Mouse (Mus musculus): ENCODE measurements around the gene Nr4a2. TPM values are rescaled to one million over a fixed set of nuclear protein-coding genes. Genes with fewer than 3 reads are reported as not detected.

The Nr4a2 gene
- total RNA-seq (2021), result 10 to 100 TPM; 46.3 to 50.6 TPM

GRCm38 (mm10) chr2:57123991-57124840, at the start of gene Nr4a2:
Nr4a2 (minus strand) TSS chr2:57124003.
- intact Hi-C loops (cut with DNase I), result loop anchor here (5.0 kb wide), 1 partner anchor 573 kb away; no protein-coding TSS in a partner anchor
- DNase-seq (ENCODE audit: low spot score in 2 of 2), result peak; percentile 39 to 53

- intact Hi-C loops (cut with DNase I), result no loop called here
- no peak for DNase-seq (ENCODE audit: low spot score in 2 of 2)
These were observed 41.6 kb upstream of the Nr4a2 start for GRCm38 (mm10) chr2:57165416-57165815.

DNA sequence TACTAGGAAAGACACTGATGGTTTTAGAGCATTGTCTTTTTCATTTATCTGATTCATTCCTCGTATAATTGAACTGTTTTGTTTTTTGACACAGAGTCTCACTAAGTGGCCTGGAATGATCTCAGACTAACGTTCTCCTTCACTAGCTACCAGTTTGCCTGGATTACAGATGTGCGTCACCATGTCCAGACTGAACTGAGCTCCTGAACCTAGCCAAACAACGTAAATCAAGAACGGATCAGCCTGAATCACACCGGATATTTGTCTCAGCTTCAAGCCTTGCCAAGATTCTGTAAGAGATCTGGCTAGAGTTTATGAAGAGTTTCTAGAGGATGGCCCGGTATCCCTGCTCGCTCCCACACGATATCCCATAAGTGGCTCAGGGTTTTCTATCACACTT, 33.0 kb upstream of the Nr4a2 start:
- no peak for DNase-seq (ENCODE audit: low spot score in 2 of 2)
- intact Hi-C loops (cut with DNase I), result no loop called here

DNA sequence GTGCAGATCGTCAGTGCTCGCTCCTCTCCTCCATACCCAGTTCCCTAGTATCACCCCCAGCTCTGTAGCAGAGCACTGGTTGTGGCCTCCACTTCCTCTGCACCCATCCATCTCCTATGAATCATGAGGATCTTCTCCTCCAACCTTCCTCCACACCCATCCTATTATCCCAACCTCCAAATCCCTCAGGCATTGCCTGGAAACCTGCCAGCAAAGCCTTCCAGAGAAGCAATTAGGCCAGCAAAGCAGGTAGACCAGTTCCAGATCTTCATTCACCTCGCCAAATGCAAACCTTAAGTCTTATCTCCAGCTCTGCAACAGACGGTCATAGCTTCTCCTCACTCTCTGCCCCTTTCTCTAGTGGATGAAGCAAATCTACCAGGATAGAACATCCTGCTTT, 26.0 kb upstream of the Nr4a2 start:
- intact Hi-C loops (cut with DNase I), result no loop called here
- no peak for DNase-seq (ENCODE audit: low spot score in 2 of 2)

- intact Hi-C loops (cut with DNase I), result no loop called here
- DNase-seq (ENCODE audit: low spot score in 2 of 2), result no peak
These were observed 24.4 kb upstream of the Nr4a2 start for GRCm38 (mm10) chr2:57148231-57148630.

DNA sequence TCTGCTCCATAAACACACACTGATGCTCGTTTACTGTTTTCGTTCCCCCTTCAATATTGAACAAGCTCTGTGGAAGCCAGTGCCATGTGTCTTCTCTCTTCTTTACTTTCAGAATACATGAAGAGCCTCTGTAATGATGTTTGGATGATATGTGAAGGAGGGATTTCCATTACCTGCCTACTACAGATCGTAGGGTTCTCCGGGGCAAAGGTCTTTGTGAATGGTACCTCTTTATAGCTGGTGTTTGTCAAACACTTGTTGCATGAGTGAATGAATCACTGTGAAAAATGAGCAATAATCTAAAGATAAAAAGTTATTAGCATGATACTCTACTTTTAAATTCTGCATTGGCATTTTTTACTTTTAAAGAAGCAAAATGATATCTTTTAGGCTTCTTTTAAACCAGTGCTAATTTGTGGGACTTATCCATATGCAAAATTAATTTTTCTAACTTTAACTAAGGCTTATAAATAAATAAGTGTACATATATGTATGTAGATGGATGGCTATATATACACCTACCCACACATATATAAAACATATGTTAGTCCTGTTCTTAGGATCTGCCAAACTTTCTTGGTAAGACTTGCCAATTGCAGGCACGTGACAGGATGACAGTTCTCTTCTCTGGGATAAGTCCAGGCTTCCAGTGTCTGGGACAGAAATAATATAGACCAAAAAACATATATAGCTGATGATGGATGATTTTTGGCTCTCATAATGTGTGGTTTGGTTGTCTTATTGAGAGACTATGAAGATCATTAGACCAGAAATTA, 22.0 kb upstream of the Nr4a2 start:
- intact Hi-C loops (cut with DNase I), result no loop called here
- peak in 1 of 2 experiments; percentile 61 for DNase-seq (ENCODE audit: low spot score in 2 of 2)

- intact Hi-C loops (cut with DNase I), result loop anchor here (5.0 kb wide), 1 partner anchor 39 kb away; no protein-coding TSS in a partner anchor
- DNase-seq (ENCODE audit: low spot score in 2 of 2), result peak in 1 of 2 experiments; percentile 22
These were observed 14.8 kb upstream of the Nr4a2 start for GRCm38 (mm10) chr2:57138594-57138993.

GRCm38 (mm10) chr2:57127461-57127860, 3.7 kb upstream of the Nr4a2 start:
- intact Hi-C loops (cut with DNase I), result no loop called here

GRCm38 (mm10) chr2:57125891-57126290, 2.1 kb upstream of the Nr4a2 start:
- intact Hi-C loops (cut with DNase I), result no loop called here
- no peak for DNase-seq (ENCODE audit: low spot score in 2 of 2)

More at GRCm38 (mm10) chr2:57127461-57127860, 3.7 kb upstream of the Nr4a2 start:
- no peak for DNase-seq (ENCODE audit: low spot score in 2 of 2)

- intact Hi-C loops (cut with DNase I), result loop anchor here (5.0 kb wide), 1 partner anchor 574 kb away; no protein-coding TSS in a partner anchor
- peak in 1 of 2 experiments; percentile 28 for DNase-seq (ENCODE audit: low spot score in 2 of 2)
These were observed 520 bp downstream of the Nr4a2 start for GRCm38 (mm10) chr2:57122986-57123980.

GRCm38 (mm10) chr2:57121110-57121509, 2.7 kb downstream of the Nr4a2 start:
- DNase-seq (ENCODE audit: low spot score in 2 of 2), result no peak
- intact Hi-C loops (cut with DNase I), result loop anchor here (5.0 kb wide), 1 partner anchor 576 kb away; no protein-coding TSS in a partner anchor

DNA sequence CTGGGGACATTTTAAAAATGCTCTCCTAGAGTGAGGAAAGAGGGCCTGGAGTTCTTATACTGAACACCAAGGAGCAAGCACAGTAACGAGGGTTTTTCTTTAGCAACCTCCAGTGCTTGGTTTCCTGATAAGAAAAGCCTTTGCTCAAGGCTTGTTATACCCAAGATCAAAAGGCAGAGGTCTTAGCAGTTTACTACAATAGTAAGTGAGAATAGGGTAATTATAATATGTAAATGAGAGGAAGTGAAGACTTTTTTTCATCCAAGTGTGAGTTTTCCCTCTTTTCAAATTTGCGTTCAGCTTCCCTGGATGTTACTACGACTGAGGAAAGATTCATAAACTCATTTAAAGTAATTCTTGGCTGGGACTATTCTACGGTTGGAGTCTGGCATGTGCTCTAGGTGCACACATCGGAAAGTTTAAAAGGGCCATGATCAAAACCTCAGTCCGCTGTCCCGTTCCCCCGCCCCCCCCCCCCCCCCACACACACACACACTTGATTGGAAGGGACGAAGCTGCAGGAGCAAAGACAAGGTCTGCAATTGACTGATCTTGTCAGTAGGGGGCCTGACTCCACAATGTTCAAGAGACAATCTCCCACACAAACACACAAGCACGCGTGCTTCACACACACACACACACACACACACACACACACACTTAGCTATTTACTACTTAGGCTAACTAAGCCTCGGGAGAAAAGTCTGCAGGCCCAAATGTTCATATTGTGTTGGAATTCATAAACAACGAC, 6.4 kb downstream of the Nr4a2 start:
- intact Hi-C loops (cut with DNase I), result loop anchor here (1.0 to 10.0 kb wide), 4 partner anchors 64 to 497 kb away; partner anchors contain the start of gene Gpd2
- DNase-seq (ENCODE audit: low spot score in 2 of 2), result peak; percentile 54 to 70

DNA sequence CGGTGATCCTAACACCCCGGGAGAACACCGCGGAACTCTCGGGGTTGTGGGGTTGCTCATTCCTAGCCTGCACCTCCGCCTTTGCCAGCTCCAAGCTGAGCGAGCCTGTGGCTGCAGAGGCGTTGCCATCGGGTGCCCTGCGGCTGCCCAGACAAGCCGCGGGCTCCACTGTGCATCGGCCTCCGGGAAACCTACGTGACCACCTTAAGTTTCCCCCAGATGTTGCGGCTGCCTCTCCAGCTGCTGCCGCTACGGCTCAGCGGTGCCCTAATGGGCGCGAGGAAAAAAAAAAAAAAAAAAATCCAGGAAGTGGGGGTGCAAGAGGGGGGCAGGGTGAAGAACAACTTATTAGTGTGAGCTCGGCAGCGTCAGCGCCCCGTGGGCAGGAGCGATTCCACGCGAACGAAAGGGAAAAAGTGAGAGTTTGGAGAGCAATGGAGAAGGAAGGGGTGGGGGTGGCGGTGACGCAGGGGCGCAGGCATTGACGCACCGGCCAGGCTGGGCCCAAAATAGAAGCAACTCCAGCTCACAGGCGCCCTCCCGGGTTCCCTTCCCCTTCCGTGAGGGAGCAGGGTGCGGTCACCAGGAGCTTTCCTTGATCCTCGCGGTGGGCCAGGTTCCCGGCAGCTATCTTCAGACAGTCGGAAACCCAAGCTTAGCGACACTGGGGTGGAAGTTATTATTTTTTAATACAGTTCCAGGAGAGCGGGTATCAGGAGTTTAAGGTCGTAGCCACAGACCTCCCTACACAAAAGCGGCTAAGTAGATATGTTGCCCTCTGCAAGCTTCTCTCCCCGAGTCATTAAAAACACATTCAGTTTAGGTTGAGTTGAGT, 7.2 kb downstream of the Nr4a2 start:
- intact Hi-C loops (cut with DNase I), result loop anchor here (1.0 to 10.0 kb wide), 4 partner anchors 65 to 498 kb away; partner anchors contain the start of gene Gpd2
- peak; percentile 54 to 70 for DNase-seq (ENCODE audit: low spot score in 2 of 2)

DNA sequence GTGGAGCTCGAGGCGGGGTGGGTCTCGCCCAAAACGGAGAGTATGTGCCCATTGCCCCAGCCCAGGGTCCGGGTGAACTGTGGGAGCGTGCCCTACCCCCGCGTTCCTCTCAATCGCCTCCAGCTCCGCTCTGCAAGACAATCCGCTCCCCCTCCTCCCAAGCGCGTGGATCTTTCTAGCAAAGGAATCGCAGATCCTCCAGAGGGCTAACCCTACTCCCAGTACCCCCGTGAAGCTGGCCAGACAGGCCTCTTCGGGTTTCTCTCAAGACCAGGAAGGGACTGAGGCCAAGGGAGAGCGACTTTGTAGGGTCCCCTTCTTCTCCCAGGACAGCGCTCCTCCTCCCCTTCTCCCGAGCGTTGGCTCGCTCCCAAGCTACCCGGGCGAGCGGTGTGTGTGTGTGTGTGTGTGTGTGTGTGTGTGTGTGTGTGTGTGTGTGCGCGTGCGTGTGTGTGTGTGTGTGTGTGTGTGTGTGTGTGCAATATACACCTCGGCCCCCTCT, 7.9 kb downstream of the Nr4a2 start:
- DNase-seq (ENCODE audit: low spot score in 2 of 2), result peak; percentile 43
- intact Hi-C loops (cut with DNase I), result loop anchor here (2.0 to 10.0 kb wide), 3 partner anchors 119 to 499 kb away; partner anchors contain the start of gene Gpd2

DNA sequence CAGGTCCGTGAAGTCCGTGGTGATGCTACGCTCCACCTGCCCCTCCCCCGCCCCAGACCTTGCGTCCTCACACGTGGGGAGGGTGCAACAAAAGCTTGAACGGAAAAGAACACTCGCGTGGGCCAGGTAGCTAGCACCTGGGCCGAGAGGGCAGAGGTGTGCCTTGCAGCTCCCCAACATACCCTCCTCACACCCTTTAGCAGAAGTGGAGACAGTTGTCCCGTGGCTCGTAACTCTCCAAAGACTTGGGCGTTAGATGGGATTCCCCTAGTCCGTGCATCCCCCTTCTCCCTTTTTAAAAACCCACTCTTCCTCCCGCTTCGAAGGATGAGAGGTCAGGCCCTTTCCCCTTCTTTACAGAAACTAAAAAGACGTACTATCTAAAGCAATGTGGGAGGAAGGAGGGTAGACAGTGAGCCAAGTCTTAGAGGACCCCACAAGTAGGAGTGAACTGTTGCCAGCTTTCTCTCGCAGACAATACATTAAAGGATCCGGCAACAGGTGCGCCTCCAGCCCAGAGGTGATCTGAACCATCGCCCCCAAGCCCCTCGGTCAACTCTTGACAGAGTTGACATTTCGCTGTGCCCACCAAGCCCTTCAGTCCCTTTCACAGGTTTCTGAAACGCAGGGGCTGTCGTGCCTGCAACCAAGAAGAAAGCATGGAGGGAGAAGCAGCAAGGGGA, 8.5 kb downstream of the Nr4a2 start:
- intact Hi-C loops (cut with DNase I), result loop anchor here (10.0 kb wide), 2 partner anchors 119 to 499 kb away; partner anchors contain the start of gene Gpd2
- no peak for DNase-seq (ENCODE audit: low spot score in 2 of 2)
